Mouse (Mus musculus) ES-E14 (cell line): ENCODE results near the gene Adh7. TPM values are rescaled to one million over a fixed set of nuclear protein-coding genes. Genes with fewer than 3 reads are reported as not detected.

Source experiments
- DNase-seq: peaks from one replicate; pipeline ENCODE4 v3.0.0-alpha.2; 2013; ENCODE audit warnings: low read depth, low spot score
- H3K27ac ChIP-seq: 2 replicates; pipeline ENCODE4 v1.5.1; 2012; ENCODE audit warnings: low read depth, mild to moderate bottlenecking, low read length, moderate library complexity, mixed read lengths; ENCODE audit not compliant: poor library complexity, insufficient read depth, severe bottlenecking
- H3K36me3 ChIP-seq: 2 replicates; pipeline ENCODE4 v1.6.1; 2012; ENCODE audit warnings: mild to moderate bottlenecking, low read length, moderate library complexity, mixed read lengths; ENCODE audit not compliant: control insufficient read depth, poor library complexity, insufficient read depth, severe bottlenecking
- H3K4me1 ChIP-seq, 2 experiments: fragments of 150-350 bp in 1 of 2; sonication (generic) in 1 of 2; 2 replicates each; pipeline ENCODE4 v1.6.1; 2012; ENCODE audit warnings: low read length in 2 of 2, mild to moderate bottlenecking in 1 of 2, mixed read lengths in 1 of 2; ENCODE audit not compliant: control insufficient read depth in 2 of 2, insufficient read depth in 2 of 2, poor library complexity in 1 of 2
- H3K4me3 ChIP-seq, 2 experiments: fragments of 150-350 bp in 1 of 2; sonication (generic) in 1 of 2; 2 replicates each; pipeline ENCODE4 v1.5.1; 2012; ENCODE audit warnings: low read length in 2 of 2, low read depth in 1 of 2, mild to moderate bottlenecking in 1 of 2, mixed read lengths in 1 of 2; ENCODE audit not compliant: insufficient read depth in 1 of 2, poor library complexity in 1 of 2, severe bottlenecking in 1 of 2
- H3K9ac ChIP-seq: 2 replicates; pipeline ENCODE4 v1.6.1; 2012; ENCODE audit warnings: low read depth, mild to moderate bottlenecking, low read length, mixed read lengths; ENCODE audit not compliant: poor library complexity, insufficient read depth, severe bottlenecking
- H3K9me3 ChIP-seq: fragments of 150-350 bp; sonication (generic); 2 replicates; pipeline ENCODE4 v1.6.1; 2012; ENCODE audit warnings: low read depth, mild to moderate bottlenecking, low read length; ENCODE audit not compliant: control insufficient read depth, insufficient read depth
- CHD2 ChIP-seq: IDR thresholded peaks from 2 replicates; pipeline ENCODE4 v1.6.1; 2014; ENCODE audit warnings: mild to moderate bottlenecking, low read depth, low read length, inconsistent platforms
- HCFC1 ChIP-seq: IDR thresholded peaks from 2 replicates; pipeline ENCODE4 v1.6.1; 2012; ENCODE audit warnings: low read length, inconsistent platforms, borderline replicate concordance; ENCODE audit not compliant: insufficient read depth
- MAFK ChIP-seq: IDR thresholded peaks from 2 replicates; pipeline ENCODE4 v1.6.1; 2014; ENCODE audit warnings: mild to moderate bottlenecking, low read depth, low read length, inconsistent platforms; ENCODE audit not compliant: insufficient read depth
- ZC3H11A ChIP-seq: IDR thresholded peaks from 2 replicates; pipeline ENCODE4 v1.6.1; 2012; ENCODE audit warnings: low read depth, mild to moderate bottlenecking, inconsistent platforms, low read length, borderline replicate concordance
- ZNF384 ChIP-seq: IDR thresholded peaks from 2 replicates; pipeline ENCODE4 v1.6.1; 2012; ENCODE audit warnings: low read depth, low read length, inconsistent platforms
- in situ Hi-C, 2 experiments: fragments of 600-800 bp; cut with MboI; formaldehyde crosslinking; loops; one replicate each; pipeline ENCODE4 v1.15.1; 2025; ENCODE audit warnings: low sequenced_read_pairs in 2 of 2, inconsistent platforms in 1 of 2; ENCODE audit not compliant: unreplicated experiment in 2 of 2
- total RNA-seq: library from RNA; depleted of rRNA; stranded (reverse); fragments of 300-350 nt; gene quantifications from 2 replicates; pipeline ENCODE4 v1.2.3, GENCODE M21; 2012

Gene Adh7
- total RNA-seq, 1 experiment = 0.36 TPM

- no peak overlapping the region for H3K27ac ChIP-seq
- no peak for TF ChIP-seq MAFK
- TF ChIP-seq HCFC1 = no peak
- no peak for TF ChIP-seq CHD2
- no peak for TF ChIP-seq ZC3H11A
- no peak for TF ChIP-seq ZNF384
- DNase-seq = no peak
- in situ Hi-C loops = no loop called here
- H3K9ac ChIP-seq = no peak overlapping the region
- no peaks in the 10 kb centered on the region for H3K36me3 ChIP-seq
- H3K4me1 ChIP-seq = peaks cover 0 to 6% of the 10 kb centered on the region in 2 experiments; a peak in 2 of 4 replicates
- no peak overlapping the region for H3K4me3 ChIP-seq
- H3K9me3 ChIP-seq = no peaks in the 10 kb centered on the region
These were observed 8.3 kb downstream of the Adh7 start for GRCm38 (mm10) chr3:138225853-138226252.

DNA sequence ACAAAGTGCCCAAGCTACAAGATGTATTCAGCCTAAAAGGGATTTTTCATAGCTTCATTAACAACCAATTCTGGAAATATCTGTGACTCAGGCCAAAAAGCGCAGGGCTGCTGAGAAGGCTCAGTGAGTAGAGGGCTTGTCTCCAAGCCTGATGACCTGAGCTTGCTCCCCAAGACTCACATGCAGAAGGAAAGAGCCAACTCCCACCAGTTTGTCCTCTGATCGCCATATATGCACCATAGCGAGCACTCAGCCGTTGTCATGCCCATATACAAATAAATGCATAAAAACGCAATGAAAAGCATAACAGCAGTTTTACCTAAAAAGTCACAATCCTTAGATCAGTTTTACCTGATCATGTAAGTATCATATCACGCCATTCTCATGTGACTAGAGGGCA is 8.9 kb downstream of the Adh7 start:
- in situ Hi-C loops = no loop called here
- Histone ChIP-seq H3K9me3 (no peaks in the 10 kb centered on the region), H3K27ac (no peak overlapping the region), H3K36me3 (no peaks in the 10 kb centered on the region), H3K9ac (no peak overlapping the region), H3K4me3 (no peak overlapping the region), H3K4me1 (peaks cover 0 to 6% of the 10 kb centered on the region in 2 experiments; a peak in 2 of 4 replicates)
- no peak for DNase-seq
- no peak for TF ChIP-seq MAFK
- no peak for TF ChIP-seq CHD2
- no peak for TF ChIP-seq ZNF384
- no peak for TF ChIP-seq ZC3H11A
- TF ChIP-seq HCFC1 = no peak

DNA sequence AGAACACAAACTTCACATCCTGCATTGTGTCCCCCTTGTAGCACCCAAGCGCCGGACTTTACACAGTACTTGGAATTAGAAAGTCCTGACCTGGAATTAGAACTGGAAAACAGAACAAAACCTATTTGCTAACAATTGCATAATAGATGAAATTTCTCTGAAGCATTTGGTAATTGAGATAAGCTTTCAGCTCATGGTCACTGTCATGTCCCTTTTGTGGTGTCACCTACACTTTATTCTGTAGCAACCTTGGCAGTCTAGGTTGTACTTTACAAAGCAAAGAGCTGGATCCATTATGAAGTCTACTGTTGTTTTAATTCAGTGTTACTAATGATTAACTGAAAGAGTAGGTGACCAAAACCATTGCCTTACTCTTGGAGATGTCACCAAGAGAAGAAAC is 9.5 kb downstream of the Adh7 start:
- no peak for TF ChIP-seq ZNF384
- TF ChIP-seq MAFK = no peak
- TF ChIP-seq HCFC1 = no peak
- no peak for TF ChIP-seq CHD2
- TF ChIP-seq ZC3H11A = no peak
- DNase-seq = no peak
- in situ Hi-C loops = no loop called here
- Histone ChIP-seq H3K9me3 (no peaks in the 10 kb centered on the region), H3K4me3 (no peak overlapping the region), H3K9ac (no peak overlapping the region), H3K36me3 (no peaks in the 10 kb centered on the region), H3K27ac (no peak overlapping the region), H3K4me1 (peaks cover 0 to 6% of the 10 kb centered on the region in 2 experiments; a peak in 2 of 4 replicates)

DNA sequence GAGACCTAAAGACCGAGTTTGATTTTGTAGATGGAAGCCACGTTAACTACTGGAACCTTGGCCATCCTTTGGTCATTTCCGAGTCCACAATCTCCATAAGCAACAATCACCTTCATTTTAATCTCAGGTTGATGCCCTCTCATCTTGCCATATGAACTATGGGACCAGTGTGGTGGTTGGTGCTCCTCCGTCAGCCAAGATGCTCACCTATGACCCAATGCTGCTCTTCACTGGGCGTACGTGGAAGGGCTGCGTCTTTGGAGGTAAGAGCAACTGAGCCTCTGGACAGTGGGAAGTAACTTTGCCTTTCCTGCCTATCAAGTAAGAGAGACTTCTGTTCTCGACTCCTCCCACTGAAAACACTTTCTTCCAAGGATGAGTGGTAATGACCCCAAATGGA is 10.2 kb downstream of the Adh7 start:
- no peak overlapping the region for H3K4me3 ChIP-seq
- peaks cover 0 to 6% of the 10 kb centered on the region in 2 experiments; a peak in 2 of 4 replicates for H3K4me1 ChIP-seq
- TF ChIP-seq MAFK = no peak
- TF ChIP-seq CHD2 = no peak
- TF ChIP-seq ZC3H11A = no peak
- no peak for TF ChIP-seq HCFC1
- no peak for TF ChIP-seq ZNF384
- H3K9me3 ChIP-seq = no peaks in the 10 kb centered on the region
- H3K9ac ChIP-seq = no peak overlapping the region
- in situ Hi-C loops = no loop called here
- no peak for DNase-seq
- H3K27ac ChIP-seq = no peak overlapping the region
- no peaks in the 10 kb centered on the region for H3K36me3 ChIP-seq

- Histone ChIP-seq H3K36me3 (no peaks in the 10 kb centered on the region), H3K4me3 (no peak overlapping the region), H3K4me1 (peaks cover 0 to 6% of the 10 kb centered on the region in 2 experiments; a peak in 2 of 4 replicates), H3K9me3 (no peaks in the 10 kb centered on the region), H3K27ac (no peak overlapping the region), H3K9ac (no peak overlapping the region)
- TF ChIP-seq CHD2 = no peak
- TF ChIP-seq ZNF384 = no peak
- TF ChIP-seq ZC3H11A = no peak
- TF ChIP-seq MAFK = no peak
- no peak for TF ChIP-seq HCFC1
- in situ Hi-C loops = no loop called here
- no peak for DNase-seq
These were observed 11.9 kb downstream of the Adh7 start for GRCm38 (mm10) chr3:138229448-138229847.
